Mouse (Mus musculus): Measurements from ENCODE around the gene Ank.

DNA sequence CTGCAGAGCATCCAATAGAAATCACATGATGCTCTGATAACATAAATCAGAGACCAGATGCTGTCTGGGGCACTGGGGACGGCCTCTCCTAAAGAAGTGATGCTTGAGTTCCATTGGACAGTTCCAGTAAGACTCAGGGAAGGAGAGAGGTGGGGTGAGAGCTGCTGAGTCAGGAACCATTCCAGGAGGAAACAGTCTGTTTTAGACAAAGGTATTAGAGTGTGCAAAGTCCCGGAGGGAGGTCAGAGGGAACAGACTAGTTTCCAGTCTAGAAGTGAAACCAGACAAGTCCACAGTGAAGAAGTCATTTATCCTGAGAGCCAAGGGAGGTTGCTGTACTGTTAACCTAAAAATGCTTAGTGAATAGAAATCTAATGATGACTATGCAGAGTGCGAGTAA lies 38.9 kb upstream of the Ank start:
- no peak for TF ChIP-seq CTCF (IDR thresholded peaks at IDR 0.05; ENCODE audit: low read depth)
- no peak for TF ChIP-seq EP300 (optimal IDR thresholded peaks at IDR 0.05)
